Mouse (Mus musculus) mesoderm, embryonic 11.5 days (tissue): ENCODE measurements at regions not wholly inside any gene's neighbourhood (a gene's known extent, or its start where the extent isn't known, plus 50 kb on each side); places are given as distances from the start of the nearest gene placed in this dataset.

Source experiments
- DNase-seq: peaks from one replicate; pipeline ENCODE4 v3.0.0-alpha.2; 2012; ENCODE audit warnings: low read depth, low spot score

- DNase-seq, result no peak
Observed at GRCm38 (mm10) chr15:67048621-67049020, 547.9 kb upstream of the Lrrc6 start.

DNA sequence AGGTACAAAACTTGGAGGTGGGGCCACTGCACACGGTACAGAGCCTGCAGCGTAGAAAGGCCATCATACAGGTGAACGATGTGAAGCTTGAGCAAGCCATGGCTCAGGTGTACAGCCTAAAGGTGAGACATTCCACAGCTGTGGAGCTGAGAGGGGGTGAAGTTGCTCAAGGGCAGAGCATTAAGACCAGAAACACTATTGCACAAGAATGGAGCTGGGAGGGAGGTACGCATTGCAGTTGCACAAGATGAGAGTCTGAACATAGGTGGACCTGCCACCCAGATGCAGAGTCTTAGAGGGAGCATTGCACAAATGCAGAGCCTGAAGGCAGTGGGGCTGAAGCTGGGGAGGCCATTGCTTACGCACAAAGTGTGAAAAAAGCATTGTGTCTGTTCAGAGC is 547.4 kb upstream of the Lrrc6 start:
- no peak for DNase-seq

GRCm38 (mm10) chr15:67045920-67046804 is 545.5 kb upstream of the Lrrc6 start:
- DNase-seq, result no peak

- no peak for DNase-seq
Observed at GRCm38 (mm10) chr15:67045329-67045728, 544.6 kb upstream of the Lrrc6 start.

DNA sequence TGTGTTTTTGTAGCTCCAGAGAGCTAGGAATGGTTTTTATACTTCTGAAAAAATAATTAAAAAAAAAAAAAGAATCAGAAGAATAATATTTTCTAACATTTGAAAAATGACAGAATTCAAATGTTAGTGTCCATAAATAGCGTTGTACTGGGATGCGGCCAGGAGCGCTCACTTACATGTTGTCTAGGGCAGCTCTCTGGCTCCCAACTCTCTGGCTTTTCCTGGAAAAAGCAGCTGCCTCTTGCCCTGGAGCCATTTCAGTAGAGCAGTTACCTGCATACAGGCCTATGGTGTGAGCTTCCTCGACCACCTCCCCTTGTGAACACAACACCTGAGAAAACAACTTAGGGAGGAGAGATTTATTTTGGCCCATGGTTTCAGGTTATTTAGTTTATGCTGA is 544.1 kb upstream of the Lrrc6 start:
- DNase-seq, result no peak

DNA sequence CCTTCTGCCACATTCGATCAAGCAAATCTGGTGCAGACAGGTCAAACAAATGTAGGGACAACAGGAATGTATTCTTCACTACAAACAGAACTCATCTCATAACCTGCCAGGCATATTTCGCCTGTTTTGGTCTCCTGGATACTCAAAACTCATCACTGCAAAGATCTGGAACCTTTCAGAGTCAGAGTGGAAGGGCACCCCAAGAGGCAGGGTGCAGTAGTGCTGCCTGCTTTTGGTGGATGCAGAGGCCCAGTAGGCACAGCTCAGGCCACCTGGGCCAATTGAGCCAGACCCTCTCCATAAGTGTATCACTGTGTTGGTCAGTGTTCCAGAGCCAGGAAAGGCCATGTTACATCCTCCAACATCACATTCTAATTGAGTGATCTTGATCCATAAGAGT is 541.4 kb upstream of the Lrrc6 start:
- DNase-seq, result no peak

GRCm38 (mm10) chr15:67040229-67040628 is 539.5 kb upstream of the Lrrc6 start:
- no peak for DNase-seq

DNA sequence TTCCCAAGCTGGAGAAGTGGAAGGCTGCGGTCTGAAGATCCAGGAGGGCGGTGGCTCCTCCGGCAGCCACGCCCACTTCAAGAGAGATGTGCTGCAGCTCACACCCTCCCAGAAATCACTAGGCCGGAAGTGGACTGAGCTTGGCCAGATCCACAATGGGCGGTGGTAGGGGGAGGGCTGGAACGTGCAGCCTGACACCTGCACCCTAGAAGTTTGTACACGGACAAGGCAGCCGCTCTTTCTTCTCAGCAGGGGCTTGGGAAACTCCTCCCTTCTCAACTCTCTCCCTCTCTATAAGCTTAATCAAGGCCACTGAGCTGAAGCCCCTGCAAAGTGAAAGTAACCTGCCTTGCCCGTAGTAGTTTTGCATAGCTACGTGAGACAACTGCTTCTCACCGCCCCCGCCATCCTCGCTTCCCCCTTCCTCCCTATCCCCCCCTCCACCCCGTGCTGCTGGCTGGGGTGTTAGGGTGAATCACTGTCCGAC is 538.8 kb upstream of the Lrrc6 start:
- DNase-seq, result peak; percentile 72

DNA sequence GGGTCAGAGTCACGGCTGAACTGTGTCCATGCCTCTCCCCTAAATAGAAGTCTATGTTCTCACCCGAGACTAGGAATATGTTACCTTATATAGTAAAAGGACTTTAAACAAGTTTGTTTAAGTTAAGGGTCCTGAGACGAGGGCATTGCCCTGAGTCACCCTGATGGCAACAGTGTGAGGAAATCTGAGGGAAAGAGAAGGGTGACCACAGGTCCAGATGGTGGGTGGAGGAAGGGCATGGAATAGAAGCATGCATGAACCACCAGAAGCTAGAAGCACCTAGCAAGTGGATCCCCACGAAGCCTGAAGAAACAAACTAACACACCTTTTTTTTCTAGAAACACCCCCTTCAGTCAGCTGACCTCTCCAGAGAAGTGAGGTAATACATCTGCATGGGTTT is 536.9 kb upstream of the Lrrc6 start:
- DNase-seq, result no peak

DNA sequence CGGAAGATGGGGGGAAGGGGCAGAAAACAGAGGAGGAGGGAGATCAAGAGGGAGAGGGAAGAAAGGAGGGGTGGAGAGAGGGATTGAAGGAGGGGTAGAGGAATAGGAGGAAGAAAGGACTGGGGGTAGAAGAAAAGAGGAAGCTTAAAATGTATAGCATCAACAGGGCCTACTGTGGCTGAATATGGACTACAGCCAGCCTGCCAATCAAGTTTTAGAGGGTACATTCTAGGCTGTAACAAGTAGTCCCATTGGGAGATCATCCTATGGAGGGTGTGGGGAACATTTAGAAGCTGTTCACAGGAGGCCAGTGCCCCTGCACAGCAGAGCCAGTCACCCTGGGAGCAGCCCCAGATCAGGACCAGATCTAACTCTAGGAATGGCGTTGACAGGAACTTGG is 535.6 kb upstream of the Lrrc6 start:
- DNase-seq, result no peak

DNA sequence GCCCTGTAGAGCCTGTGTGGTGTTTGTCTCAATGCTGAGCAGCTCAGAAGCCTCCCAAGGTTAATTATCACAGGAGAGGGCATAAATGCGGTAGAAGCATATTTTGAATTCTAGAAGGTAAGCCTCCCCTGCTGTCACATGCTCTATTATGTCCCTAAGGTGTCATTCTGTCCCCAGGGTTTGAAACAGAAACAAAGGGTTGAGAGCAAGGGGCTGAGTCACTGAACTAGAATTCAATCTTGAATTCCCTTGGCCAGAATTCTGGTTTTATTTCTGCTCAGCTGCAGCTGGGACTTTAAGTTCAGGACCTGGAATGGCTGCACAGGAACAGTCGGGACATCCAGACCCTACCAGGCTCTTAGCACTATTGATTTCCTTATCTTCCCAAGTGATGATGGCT is 533.2 kb upstream of the Lrrc6 start:
- no peak for DNase-seq

GRCm38 (mm10) chr15:67031866-67032526 is 531.3 kb upstream of the Lrrc6 start:
- DNase-seq, result no peak

DNA sequence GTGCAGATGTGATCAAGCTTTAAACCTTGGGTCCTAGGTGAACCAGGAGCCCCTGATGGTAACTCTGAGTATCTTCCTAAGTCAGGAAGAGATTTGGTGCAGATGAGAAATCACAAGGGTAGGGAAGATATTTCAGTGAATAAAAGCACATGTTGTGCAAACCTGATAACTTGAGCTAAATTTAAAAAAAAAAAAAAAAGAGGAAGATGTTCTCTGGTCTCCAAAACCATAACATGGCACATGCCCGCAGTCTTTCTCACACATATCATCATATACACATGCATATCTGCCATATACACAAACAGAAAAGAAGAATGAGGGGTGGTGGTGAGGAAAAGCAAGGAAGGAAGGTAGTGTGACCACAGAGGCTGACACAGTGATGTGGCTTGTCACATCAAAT is 530.3 kb upstream of the Lrrc6 start:
- DNase-seq, result no peak

GRCm38 (mm10) chr15:67028161-67028560 is 527.5 kb upstream of the Lrrc6 start:
- DNase-seq, result no peak

GRCm38 (mm10) chr15:67027751-67028150 is 527.0 kb upstream of the Lrrc6 start:
- no peak for DNase-seq

DNA sequence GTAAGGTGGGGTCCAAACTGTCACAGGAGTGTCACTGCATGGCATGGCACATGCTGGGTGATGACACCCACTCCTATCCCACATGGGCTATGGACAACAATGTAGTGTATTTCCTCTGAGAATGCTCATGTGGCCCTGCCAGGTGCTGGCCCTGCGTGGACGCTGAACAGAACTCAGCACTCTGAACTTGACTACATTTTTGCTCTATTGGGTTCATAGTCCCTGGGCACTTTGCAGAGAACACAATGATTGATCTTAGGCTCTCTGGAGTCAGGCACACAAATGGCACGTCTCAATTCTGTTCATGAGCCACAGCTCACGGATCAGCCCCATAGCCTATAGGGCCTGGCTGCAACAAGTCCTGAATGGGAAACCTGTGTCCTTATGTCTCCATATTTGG is 525.0 kb upstream of the Lrrc6 start:
- DNase-seq, result no peak

GRCm38 (mm10) chr15:67024386-67024785 is 523.7 kb upstream of the Lrrc6 start:
- no peak for DNase-seq

GRCm38 (mm10) chr15:67023081-67023480 is 522.4 kb upstream of the Lrrc6 start:
- no peak for DNase-seq

GRCm38 (mm10) chr15:67021391-67021790 is 520.7 kb upstream of the Lrrc6 start:
- no peak for DNase-seq

- DNase-seq, result no peak
Observed at GRCm38 (mm10) chr15:67019891-67020290, 519.2 kb upstream of the Lrrc6 start.

DNA sequence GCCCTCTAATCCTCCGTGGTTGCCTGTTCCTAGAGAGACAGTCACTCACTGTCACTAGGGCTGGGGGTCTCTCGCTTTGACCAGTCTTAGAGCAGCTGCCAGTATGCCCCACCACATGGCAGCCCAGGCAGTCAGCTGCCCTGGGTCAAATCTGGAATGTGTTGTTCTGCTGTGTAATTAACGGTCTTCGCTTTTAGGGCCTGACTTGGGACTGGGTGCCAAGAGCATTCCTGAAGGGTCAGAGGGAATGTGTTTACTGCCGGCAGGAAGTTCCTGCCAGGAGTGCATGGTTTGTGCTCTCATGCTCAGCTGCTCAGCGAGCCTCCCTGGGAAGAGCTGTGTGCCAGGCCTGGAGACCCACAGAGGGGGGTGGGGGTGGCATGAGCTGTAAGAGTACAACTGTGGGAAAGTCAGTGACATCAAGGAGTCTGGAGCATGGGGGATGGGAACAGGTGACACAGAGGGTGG is 518.5 kb upstream of the Lrrc6 start:
- DNase-seq, result peak; percentile 63
